Mouse (Mus musculus): ENCODE data around the gene Dcbld2. TPM values are rescaled to one million over a fixed set of nuclear protein-coding genes. Genes with fewer than 3 reads are reported as not detected.
"Not testable (repeated sequence)": the region's sequence is repeated elsewhere in the genome, so short reads cannot be mapped to it uniquely, and the experiment has no call there.

Gene Dcbld2
- polyA plus RNA-seq, 1 experiment from 2014 or later, result 19.6 TPM

DNA sequence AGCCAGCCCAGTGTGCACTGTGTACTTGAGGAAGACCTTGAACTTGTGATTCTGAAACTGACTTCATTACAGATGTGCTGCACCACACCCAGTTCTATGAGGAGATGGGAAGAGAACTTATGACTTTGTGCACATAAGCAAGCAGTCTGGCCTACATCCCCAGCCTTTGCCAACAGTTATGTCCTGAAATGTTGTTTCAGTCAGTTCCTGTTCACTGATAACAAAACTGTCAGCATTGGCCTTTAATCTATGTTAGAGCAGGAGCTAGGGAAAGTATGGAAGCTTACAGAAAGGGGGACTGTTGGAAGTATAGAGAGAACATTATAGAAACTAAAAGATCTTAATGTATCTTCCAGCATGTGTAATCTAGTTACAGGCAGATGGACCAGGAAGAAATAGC is 45.6 kb downstream of the Dcbld2 start:
- H3K4me3 ChIP-seq (ENCODE audit: low read depth, low read length), result no peak overlapping the region
- peak overlapping the region; percentile 86 for H3K27ac ChIP-seq (ENCODE audit: low read depth, low read length)
- no peak overlapping the region; the same call in none of the 2 replicates for H3K4me2 ChIP-seq
- peaks cover 8% of the 10 kb centered on the region; the same call in 1 of the 2 replicates for H3K36me3 ChIP-seq (ENCODE audit: control insufficient read depth, insufficient read depth, low read length)
- no peak overlapping the region for H3K9ac ChIP-seq (ENCODE audit: low read depth, low read length)
- peak; percentile 49 for ATAC-seq (replicated peaks; ENCODE audit: insufficient number of reproducible peaks, low FRiP score, low TSS enrichment)
- no peaks in the 10 kb centered on the region for H3K9me3 ChIP-seq (replicated peaks; ENCODE audit: control insufficient read depth, low read length)
- H3K27me3 ChIP-seq (ENCODE audit: control insufficient read depth, insufficient read depth, low read length), result no peaks in the 10 kb centered on the region
- peaks cover 26% of the 10 kb centered on the region for H3K4me1 ChIP-seq (ENCODE audit: control insufficient read depth, insufficient read depth, low read length)

DNA sequence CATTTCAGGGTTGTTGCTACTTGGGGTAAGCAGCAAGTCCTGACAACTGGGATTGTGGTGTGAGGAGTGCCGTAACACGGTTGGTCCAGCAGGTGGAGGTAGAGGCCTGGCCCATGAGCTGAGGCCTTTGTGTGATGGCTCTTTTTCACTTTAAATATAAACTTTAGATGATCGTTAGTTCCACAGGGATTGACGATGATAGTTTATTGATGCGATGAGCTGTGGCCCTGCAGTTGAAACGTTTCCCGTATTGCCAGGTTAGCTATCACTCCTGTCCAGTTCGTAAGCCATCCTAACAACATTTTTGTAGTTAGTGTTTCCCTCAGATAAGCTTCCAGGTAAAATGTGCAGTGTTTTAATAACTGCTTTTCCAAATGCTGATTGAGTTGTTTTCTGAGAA is 46.4 kb downstream of the Dcbld2 start:
- ATAC-seq (replicated peaks; ENCODE audit: insufficient number of reproducible peaks, low FRiP score, low TSS enrichment), result no peak; the same call in 1 of the 2 replicates
- 63% methylated on average over 8 of the region's 8 CpGs for WGBS (ENCODE audit: insufficient replicate concordance)
- Histone ChIP-seq H3K9ac (ENCODE audit: low read depth, low read length) (no peak overlapping the region), H3K36me3 (ENCODE audit: control insufficient read depth, insufficient read depth, low read length) (peaks cover 8% of the 10 kb centered on the region; the same call in 1 of the 2 replicates), H3K27ac (ENCODE audit: low read depth, low read length) (peak overlapping the region; percentile 86), H3K4me1 (ENCODE audit: control insufficient read depth, insufficient read depth, low read length) (peaks cover 33% of the 10 kb centered on the region), H3K9me3 (replicated peaks; ENCODE audit: control insufficient read depth, low read length) (no peaks in the 10 kb centered on the region), H3K4me2 (no peak overlapping the region), H3K4me3 (ENCODE audit: low read depth, low read length) (no peak overlapping the region), H3K27me3 (ENCODE audit: control insufficient read depth, insufficient read depth, low read length) (no peaks in the 10 kb centered on the region)

DNA sequence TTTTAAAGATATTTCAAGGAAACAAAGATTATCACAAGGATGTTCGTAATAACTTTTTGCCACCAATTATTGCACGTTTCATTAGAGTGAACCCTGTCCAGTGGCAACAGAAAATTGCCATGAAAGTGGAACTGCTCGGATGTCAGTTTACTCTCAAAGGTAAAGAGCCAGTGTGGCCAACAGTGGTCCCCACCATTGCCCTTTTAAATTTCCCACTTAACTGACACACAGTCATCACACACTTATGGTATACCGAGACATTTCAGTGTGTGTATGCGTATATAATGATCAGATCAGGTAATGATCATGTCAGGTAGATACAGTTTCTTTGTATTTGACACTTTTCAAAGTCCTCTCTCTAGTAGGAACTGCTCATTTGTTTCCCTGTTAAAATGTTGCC is 46.9 kb downstream of the Dcbld2 start:
- Histone ChIP-seq H3K4me3 (ENCODE audit: low read depth, low read length) (no peak overlapping the region), H3K9me3 (replicated peaks; ENCODE audit: control insufficient read depth, low read length) (no peaks in the 10 kb centered on the region), H3K27ac (ENCODE audit: low read depth, low read length) (peak overlapping the region; percentile 66), H3K4me2 (no peak overlapping the region), H3K36me3 (ENCODE audit: control insufficient read depth, insufficient read depth, low read length) (peaks cover 8% of the 10 kb centered on the region; the same call in 1 of the 2 replicates), H3K9ac (ENCODE audit: low read depth, low read length) (no peak overlapping the region), H3K4me1 (ENCODE audit: control insufficient read depth, insufficient read depth, low read length) (peaks cover 36% of the 10 kb centered on the region), H3K27me3 (ENCODE audit: control insufficient read depth, insufficient read depth, low read length) (no peaks in the 10 kb centered on the region)
- no peak for ATAC-seq (replicated peaks; ENCODE audit: insufficient number of reproducible peaks, low FRiP score, low TSS enrichment)
- 83% methylated on average over 5 of the region's 5 CpGs for WGBS (ENCODE audit: insufficient replicate concordance)

- H3K36me3 ChIP-seq (ENCODE audit: control insufficient read depth, insufficient read depth, low read length), result 0 out of 2 replicates have a peak, but pooled peaks cover 10% of the 10 kb centered on the region
- ATAC-seq (replicated peaks; ENCODE audit: insufficient number of reproducible peaks, low FRiP score, low TSS enrichment), result no peak
- no peaks in the 10 kb centered on the region for H3K9me3 ChIP-seq (replicated peaks; ENCODE audit: control insufficient read depth, low read length)
- H3K9ac ChIP-seq (ENCODE audit: low read depth, low read length), result no peak overlapping the region
- no peak overlapping the region for H3K4me3 ChIP-seq (ENCODE audit: low read depth, low read length)
- peaks cover 39% of the 10 kb centered on the region for H3K4me1 ChIP-seq (ENCODE audit: control insufficient read depth, insufficient read depth, low read length)
- no peak overlapping the region for H3K4me2 ChIP-seq
- 74% methylated on average over 5 of the region's 5 CpGs for WGBS (ENCODE audit: insufficient replicate concordance)
- no peak overlapping the region for H3K27ac ChIP-seq (ENCODE audit: low read depth, low read length)
- H3K27me3 ChIP-seq (ENCODE audit: control insufficient read depth, insufficient read depth, low read length), result no peaks in the 10 kb centered on the region
These were observed 48.2 kb downstream of the Dcbld2 start for GRCm38 (mm10) chr16:58456445-58456844.

- H3K4me2 ChIP-seq, result no peak overlapping the region
- H3K4me3 ChIP-seq (ENCODE audit: low read depth, low read length), result no peak overlapping the region
- ATAC-seq (replicated peaks; ENCODE audit: insufficient number of reproducible peaks, low FRiP score, low TSS enrichment), result no peak
- no peaks in the 10 kb centered on the region for H3K9me3 ChIP-seq (replicated peaks; ENCODE audit: control insufficient read depth, low read length)
- H3K27me3 ChIP-seq (ENCODE audit: control insufficient read depth, insufficient read depth, low read length), result no peaks in the 10 kb centered on the region
- H3K4me1 ChIP-seq (ENCODE audit: control insufficient read depth, insufficient read depth, low read length), result peaks cover 39% of the 10 kb centered on the region
- H3K9ac ChIP-seq (ENCODE audit: low read depth, low read length), result no peak overlapping the region
- 0 out of 2 replicates have a peak, but pooled peaks cover 10% of the 10 kb centered on the region for H3K36me3 ChIP-seq (ENCODE audit: control insufficient read depth, insufficient read depth, low read length)
- WGBS (ENCODE audit: insufficient replicate concordance), result 36% methylated on average over 6 of the region's 6 CpGs
- H3K27ac ChIP-seq (ENCODE audit: low read depth, low read length), result peak overlapping the region; percentile 62
These were observed 48.7 kb downstream of the Dcbld2 start for GRCm38 (mm10) chr16:58456991-58457390.

DNA sequence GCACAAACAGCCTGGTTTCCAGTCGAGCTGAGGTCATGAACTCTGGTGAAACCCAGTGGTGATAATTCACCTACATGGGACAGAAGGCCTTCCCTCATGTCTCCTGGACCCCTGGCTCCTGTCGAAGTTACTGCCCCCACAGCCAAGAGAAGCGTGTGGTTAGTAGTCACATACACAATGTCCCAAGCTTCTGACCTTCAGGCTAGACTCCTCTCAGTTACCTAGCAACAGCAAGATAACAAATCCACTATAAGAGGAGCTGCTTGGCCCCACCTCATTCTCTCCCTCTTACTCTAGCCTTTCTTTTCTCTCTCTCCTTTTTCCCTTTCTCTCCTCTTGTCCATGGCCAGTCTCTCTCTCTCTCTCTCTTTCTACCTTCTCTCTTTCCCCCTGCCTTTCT is 51.7 kb downstream of the Dcbld2 start:
- H3K9ac ChIP-seq (ENCODE audit: low read depth, low read length), result peak overlapping the region; percentile 55; the same call in 1 of the 2 replicates
- H3K36me3 ChIP-seq (ENCODE audit: control insufficient read depth, insufficient read depth, low read length), result peaks cover 19% of the 10 kb centered on the region
- 18% methylated on average over 3 of the region's 3 CpGs for WGBS (ENCODE audit: insufficient replicate concordance)
- not testable (repeated sequence) for H3K4me3 ChIP-seq (ENCODE audit: low read depth, low read length); H3K9me3 ChIP-seq (replicated peaks; ENCODE audit: control insufficient read depth, low read length); H3K27me3 ChIP-seq (ENCODE audit: control insufficient read depth, insufficient read depth, low read length)
- peak; percentile 65 for ATAC-seq (replicated peaks; ENCODE audit: insufficient number of reproducible peaks, low FRiP score, low TSS enrichment)
- peaks cover 23% of the 10 kb centered on the region for H3K4me1 ChIP-seq (ENCODE audit: control insufficient read depth, insufficient read depth, low read length)
- peak overlapping the region; percentile 43 for H3K4me2 ChIP-seq
- peak overlapping the region; percentile 87 for H3K27ac ChIP-seq (ENCODE audit: low read depth, low read length)

DNA sequence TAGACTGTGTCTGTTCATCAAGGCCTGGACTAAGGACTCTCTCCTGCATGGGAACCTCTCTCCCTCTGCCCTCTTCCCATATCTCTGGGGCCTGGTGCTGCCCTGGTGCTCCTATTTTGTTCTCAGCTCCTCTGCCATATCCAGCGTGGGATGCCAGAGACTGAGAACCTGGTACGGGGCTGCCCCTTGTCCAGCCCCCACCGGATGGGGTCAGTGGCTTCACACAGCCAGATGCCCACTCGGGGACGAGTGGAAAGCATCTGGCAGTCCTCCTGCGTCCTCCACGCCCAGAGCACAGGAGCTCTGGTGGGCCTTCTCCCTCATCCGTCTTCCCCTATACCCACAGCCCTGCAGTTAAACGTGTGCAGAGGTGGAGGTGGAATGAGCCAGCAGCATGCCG is 52.1 kb downstream of the Dcbld2 start:
- no peak overlapping the region for H3K4me3 ChIP-seq (ENCODE audit: low read depth, low read length)
- peak overlapping the region; percentile 43 for H3K4me2 ChIP-seq
- no peaks in the 10 kb centered on the region for H3K9me3 ChIP-seq (replicated peaks; ENCODE audit: control insufficient read depth, low read length)
- peak overlapping the region; percentile 55 for H3K9ac ChIP-seq (ENCODE audit: low read depth, low read length)
- peaks cover 19% of the 10 kb centered on the region for H3K36me3 ChIP-seq (ENCODE audit: control insufficient read depth, insufficient read depth, low read length)
- peak overlapping the region; percentile 87 for H3K27ac ChIP-seq (ENCODE audit: low read depth, low read length)
- 70% methylated on average over 10 of the region's 10 CpGs for WGBS (ENCODE audit: insufficient replicate concordance)
- no peak for ATAC-seq (replicated peaks; ENCODE audit: insufficient number of reproducible peaks, low FRiP score, low TSS enrichment)
- H3K4me1 ChIP-seq (ENCODE audit: control insufficient read depth, insufficient read depth, low read length), result peaks cover 23% of the 10 kb centered on the region
- no peaks in the 10 kb centered on the region for H3K27me3 ChIP-seq (ENCODE audit: control insufficient read depth, insufficient read depth, low read length)

DNA sequence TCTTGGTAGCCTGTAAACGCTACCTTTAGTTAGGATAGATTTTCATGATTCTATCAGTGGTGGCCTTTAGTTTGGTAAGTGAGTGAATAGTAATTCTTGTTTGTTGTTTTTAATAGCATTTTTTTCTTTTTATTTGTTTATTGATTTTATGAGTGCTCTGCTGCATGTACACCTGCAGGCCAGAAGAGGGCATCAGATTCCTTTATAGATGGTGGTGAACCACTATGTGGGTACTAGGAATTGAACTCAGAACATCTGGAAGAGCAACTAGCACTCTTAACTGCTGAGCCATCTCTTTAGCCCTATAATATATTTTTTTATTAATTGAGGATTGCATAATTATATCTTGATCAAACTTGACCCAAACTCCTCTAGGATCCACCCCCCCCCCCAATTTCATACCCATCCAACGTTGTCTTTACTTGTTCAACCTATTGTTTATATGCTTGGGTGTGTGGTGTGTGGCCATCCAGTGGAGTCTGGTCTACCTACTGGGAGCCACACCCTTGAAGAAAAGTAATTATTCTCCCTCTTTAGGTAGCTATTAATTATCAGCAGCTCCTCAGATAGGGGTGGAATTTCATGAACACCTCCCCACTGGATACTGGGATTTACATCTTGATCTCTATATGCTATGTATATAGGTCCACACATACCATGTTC is 53.7 kb downstream of the Dcbld2 start:
- Histone ChIP-seq H3K9me3 (replicated peaks; ENCODE audit: control insufficient read depth, low read length) (no peaks in the 10 kb centered on the region), H3K27me3 (ENCODE audit: control insufficient read depth, insufficient read depth, low read length) (no peaks in the 10 kb centered on the region), H3K4me1 (ENCODE audit: control insufficient read depth, insufficient read depth, low read length) (peaks cover 21% of the 10 kb centered on the region), H3K4me2 (no peak overlapping the region), H3K4me3 (ENCODE audit: low read depth, low read length) (no peak overlapping the region), H3K36me3 (ENCODE audit: control insufficient read depth, insufficient read depth, low read length) (peaks cover 19% of the 10 kb centered on the region), H3K9ac (ENCODE audit: low read depth, low read length) (no peak overlapping the region), H3K27ac (ENCODE audit: low read depth, low read length) (no peak overlapping the region)
- WGBS (ENCODE audit: insufficient replicate concordance), result 91% methylated on average over 2 of the region's 2 CpGs
- ATAC-seq (replicated peaks; ENCODE audit: insufficient number of reproducible peaks, low FRiP score, low TSS enrichment), result no peak

- no peak overlapping the region for H3K9ac ChIP-seq (ENCODE audit: low read depth, low read length)
- no peaks in the 10 kb centered on the region for H3K9me3 ChIP-seq (replicated peaks; ENCODE audit: control insufficient read depth, low read length)
- H3K4me3 ChIP-seq (ENCODE audit: low read depth, low read length), result no peak overlapping the region
- peaks cover 18% of the 10 kb centered on the region for H3K4me1 ChIP-seq (ENCODE audit: control insufficient read depth, insufficient read depth, low read length)
- no peak overlapping the region for H3K4me2 ChIP-seq
- H3K27me3 ChIP-seq (ENCODE audit: control insufficient read depth, insufficient read depth, low read length), result no peaks in the 10 kb centered on the region
- no peak for ATAC-seq (replicated peaks; ENCODE audit: insufficient number of reproducible peaks, low FRiP score, low TSS enrichment)
- H3K27ac ChIP-seq (ENCODE audit: low read depth, low read length), result no peak overlapping the region
- H3K36me3 ChIP-seq (ENCODE audit: control insufficient read depth, insufficient read depth, low read length), result peaks cover 23% of the 10 kb centered on the region
- 87% methylated on average over 2 of the region's 2 CpGs for WGBS (ENCODE audit: insufficient replicate concordance)
These were observed 54.3 kb downstream of the Dcbld2 start for GRCm38 (mm10) chr16:58462519-58462918.

Measured in heart, embryonic 11.5 days (tissue).